Mouse (Mus musculus): Measurements from ENCODE around the gene Cipc.

Gene Cipc

GRCm38 (mm10) chr12:86931919-86932574 lies 14.8 kb upstream of the Cipc start:
- no peak for DNase-seq (ENCODE audit: low read depth, low spot score)

DNA sequence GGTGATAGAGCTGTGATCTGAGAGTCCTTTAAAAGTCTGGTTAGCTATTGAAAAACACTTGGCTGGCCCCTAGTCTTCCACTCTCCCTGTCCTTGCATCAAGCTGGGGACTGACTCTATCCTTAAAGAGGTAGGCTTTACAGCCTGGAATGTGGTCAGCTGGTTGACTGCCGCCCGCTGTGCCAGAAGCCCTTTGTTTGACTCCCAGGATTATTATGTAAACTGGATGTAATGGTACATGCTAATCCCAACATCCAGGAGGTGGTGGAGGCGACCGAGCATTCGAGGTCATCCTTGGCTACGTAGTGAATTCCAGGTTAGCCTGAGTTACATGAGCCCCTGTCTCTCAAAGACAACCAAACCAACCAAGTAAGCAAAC lies 14.3 kb upstream of the Cipc start:
- DNase-seq (ENCODE audit: low read depth, low spot score) = no peak

- no peak for DNase-seq (ENCODE audit: low read depth, low spot score)
Measured at GRCm38 (mm10) chr12:86934748-86935147, 12.1 kb upstream of the Cipc start.

DNA sequence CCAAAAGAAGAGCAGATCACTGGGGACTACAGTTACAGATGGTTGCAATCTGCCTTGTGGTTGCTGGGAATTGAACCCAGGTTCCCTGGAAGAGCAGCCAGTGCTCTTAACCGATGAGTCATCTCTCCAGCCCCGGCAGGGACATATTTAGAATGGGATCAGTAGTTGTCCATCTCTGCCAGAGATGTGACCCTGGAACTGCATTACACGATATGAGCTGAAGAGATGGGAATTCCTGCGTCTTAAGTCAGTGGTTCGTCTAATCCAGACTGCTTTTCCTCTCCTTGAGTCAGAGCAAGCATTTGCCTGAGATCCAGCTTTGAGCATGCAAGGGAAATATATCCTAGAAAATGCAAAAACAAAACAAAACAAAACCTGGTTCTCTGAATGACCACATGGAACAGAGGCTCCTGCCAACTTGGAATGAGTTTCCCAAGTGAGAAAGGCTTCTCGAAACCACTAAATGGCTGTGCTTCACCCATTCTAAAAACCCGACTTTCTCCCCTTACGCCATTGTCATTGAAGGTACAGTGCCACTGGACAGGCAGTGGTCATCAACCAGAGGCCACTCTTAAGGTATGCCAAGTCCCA lies 11.1 kb upstream of the Cipc start:
- DNase-seq (ENCODE audit: low read depth, low spot score) = no peak

DNA sequence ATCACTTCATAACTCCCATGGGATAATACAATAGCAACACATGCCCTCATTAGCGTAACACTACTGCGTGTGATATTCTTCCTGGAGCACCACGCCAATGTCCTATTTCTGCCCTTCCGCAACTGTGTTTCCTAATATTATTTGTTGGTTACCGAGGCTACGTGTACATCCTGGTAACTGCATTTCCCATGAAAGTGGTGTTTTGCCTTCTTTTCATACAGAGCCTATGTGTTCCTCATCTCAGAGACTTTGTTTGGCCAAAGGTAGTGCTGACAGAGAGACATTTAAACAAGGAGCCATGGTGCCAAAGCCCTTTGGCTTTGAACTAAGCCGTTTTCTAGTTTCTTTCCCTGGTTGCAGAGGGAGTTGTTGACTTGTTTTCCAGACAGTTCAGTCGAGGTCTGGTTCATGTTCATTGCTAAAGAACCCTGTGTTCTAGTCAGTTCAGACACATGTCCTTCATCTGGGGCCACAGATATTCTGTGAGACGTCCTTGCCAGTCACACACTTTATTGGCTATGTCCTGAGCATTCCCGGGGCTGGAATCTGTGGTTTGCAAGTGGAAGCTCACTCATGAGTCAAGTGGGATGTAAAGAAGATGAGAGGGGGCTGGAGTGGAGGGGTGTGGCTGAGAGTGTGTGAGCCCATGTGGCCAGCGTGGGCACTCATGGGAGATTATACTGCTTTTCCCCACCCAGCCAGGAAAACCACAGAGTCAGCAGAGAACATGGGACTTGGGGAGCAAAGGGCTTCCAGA lies 10.1 kb upstream of the Cipc start:
- no peak for DNase-seq (ENCODE audit: low read depth, low spot score)

- DNase-seq (ENCODE audit: low read depth, low spot score) = no peak
Measured at GRCm38 (mm10) chr12:86938571-86938970, 8.3 kb upstream of the Cipc start.

DNA sequence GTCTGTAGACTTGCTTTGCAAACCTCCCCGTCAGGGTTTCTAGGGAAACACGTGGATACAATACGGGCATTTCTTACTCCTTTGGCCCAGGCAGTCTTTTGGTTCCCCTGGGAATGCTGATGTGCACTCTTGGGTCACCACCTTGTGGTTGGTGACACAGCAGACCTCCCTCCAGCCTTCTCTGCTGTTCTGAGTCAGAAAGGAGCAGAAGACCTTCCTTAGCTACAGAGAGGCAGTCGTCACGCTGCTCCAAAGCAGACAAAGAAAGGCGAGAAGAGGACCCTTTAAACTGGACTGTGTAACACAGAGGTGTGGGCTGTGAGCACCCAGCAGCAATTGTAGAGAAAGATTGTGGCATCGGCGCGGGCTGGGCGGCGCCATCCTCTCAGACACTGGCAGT lies 5.7 kb upstream of the Cipc start:
- DNase-seq (ENCODE audit: low read depth, low spot score) = no peak

DNA sequence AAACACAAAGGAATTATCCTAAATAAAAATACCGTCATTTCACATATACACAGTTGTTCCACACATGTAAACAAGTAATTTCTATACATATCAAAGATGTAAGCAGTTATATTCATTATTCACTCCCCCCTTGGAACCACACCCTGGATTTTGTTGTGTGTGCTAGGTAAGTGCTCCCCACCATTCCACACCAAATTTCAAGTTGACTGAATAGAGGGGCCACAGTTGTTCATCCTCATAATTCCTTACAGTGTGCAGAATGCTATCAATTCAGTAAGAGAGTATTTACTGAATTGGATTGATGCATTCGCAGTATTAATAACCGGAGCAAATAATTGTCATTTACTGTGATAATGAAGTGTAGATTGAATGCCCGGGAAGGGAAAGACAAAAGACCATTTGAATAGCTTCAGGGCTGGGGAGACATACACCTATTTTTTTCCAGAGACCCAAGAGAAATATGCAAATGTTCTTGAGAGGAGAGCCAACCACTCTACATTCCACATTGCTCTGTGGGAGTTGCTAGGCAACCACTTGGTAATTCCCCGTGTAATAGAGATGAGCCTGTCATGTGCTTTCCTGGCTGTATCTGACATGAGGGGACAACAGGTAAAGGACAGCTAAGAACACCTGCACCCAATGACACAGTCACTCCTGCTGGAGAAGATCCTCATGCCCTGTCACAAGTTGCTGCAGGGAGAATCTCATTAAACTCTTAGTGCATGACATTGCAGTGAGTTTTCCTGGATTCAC lies 4.9 kb upstream of the Cipc start:
- no peak for DNase-seq (ENCODE audit: low read depth, low spot score)

DNA sequence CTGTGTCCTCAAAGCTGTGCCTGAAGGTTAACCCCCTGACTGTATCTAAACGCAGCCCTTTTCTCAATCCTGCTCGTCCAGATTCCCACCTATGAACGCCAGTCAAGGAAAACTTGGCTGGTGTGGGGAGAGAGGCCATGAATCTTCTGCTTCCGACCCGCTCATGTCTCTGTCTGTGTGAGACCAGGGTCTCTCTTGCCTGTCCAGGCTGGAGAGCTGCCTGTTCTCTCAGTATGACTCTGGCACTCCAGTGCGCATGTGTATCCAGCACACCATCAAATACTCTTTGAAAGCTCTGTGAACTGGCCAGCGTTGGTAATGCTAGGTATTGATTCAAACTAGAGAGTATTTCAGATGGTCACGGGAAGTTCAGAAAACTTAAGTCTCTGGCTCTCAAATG lies 3.4 kb upstream of the Cipc start:
- DNase-seq (ENCODE audit: low read depth, low spot score) = no peak

- peak; percentile 79 for DNase-seq (ENCODE audit: low read depth, low spot score)
Measured at GRCm38 (mm10) chr12:86945126-86945525, 1.7 kb upstream of the Cipc start.

- peak; percentile 32 for DNase-seq (ENCODE audit: low read depth, low spot score)
Measured at GRCm38 (mm10) chr12:86946301-86946781, 502 bp upstream of the Cipc start.

DNA sequence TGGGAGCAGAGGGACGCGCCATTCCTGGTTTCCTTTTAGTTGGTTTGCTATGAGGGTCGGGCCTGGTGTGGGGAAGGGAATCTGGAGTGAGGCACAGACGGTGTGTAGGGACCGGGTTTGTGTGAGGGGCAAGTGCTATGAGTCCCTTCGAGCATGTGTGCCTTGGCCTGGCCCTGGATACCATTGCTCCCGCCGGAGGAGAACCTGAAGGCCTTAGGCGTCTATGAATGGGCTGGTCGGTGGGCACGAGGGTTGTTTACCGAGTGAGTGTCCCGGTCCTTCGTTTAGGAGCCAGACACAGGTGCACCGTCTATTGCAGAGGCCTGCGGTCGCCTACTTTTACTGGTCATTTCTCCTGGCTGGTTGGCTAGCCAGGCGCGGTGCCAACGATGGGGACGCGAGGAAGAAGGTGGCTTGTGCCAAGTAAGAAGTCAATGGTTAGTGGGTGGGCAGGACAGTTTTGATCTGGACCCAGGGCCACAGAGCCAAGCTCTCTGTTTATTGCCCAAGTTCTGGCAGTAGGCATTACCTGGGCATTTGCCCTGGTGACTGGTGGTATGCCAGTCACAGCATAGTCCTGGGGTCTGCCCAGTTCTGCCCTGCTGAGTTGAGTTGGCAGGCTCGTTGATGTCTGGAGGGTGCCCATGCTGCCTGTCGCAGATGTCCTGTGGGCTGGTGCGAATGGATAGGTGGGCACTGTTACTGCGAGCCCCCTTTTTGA lies 998 bp downstream of the Cipc start:
- DNase-seq (ENCODE audit: low read depth, low spot score) = peak; percentile 18

- DNase-seq (ENCODE audit: low read depth, low spot score) = no peak
Measured at GRCm38 (mm10) chr12:86948627-86949026, 1.8 kb downstream of the Cipc start.

GRCm38 (mm10) chr12:86949501-86949900 lies 2.7 kb downstream of the Cipc start:
- no peak for DNase-seq (ENCODE audit: low read depth, low spot score)

DNA sequence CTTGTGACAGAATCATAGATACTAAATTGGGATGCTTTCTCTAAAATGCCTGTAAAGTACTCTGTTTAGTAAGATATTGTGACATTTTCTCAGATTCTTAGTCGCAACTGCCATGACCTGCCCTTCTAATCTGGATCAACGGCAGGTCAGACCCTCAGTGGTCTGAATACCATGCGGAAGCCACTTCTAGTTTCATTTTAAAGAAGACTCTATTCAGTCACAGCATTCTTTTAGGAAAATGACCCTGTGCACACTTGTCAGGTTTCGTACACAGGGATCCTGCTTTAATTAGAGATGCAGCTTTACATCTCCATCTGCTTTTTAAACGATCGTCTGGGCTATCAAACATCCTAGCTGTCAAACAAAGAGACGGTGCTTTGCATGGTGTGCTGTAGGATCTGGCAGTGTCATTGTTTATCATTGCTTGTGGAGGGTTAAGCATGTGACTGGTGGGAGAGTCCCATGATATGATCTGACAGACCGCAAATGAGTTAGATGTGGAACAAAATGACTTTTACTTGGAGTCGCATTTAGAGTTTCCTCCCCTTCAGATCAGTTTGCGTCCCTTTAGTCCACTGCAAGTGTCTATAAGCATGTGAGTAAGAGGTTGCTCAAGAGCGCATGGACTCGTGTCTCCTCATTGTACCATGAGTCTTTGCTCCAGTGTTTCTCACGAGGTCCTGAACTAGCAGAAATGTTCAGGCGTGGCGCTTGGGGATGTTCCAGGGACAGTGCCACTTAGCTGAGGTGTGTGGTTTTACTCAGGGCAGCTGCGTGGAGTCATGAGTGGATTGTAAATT lies 3.5 kb downstream of the Cipc start:
- no peak for DNase-seq (ENCODE audit: low read depth, low spot score)

- DNase-seq (ENCODE audit: low read depth, low spot score) = no peak
Measured at GRCm38 (mm10) chr12:86950961-86951360, 4.1 kb downstream of the Cipc start.

DNA sequence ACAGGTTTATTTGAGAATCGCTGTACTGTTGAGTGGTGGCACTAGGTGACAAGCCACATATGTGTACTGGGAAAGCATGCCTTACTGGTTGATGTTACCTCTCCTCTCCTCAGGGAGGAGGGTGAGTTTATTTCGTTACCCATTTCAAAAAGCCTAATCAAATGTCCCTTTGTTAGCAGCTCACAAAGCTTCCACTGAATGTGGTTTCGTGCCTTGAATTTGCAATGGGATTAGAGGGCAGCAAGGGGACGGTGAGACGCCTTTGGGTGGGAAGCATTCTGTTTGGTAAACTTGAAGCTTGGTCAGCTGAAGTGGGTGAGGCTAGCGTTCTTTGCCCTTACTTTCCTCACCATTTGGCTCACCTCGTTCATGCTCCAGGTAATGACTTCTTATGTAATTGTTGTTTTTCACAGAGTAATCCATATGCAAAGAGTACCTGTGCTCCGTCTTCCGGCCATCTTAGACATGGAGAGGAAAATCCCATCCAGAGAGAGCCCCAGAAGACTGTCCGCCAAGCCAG lies 5.5 kb downstream of the Cipc start:
- DNase-seq (ENCODE audit: low read depth, low spot score) = no peak

DNA sequence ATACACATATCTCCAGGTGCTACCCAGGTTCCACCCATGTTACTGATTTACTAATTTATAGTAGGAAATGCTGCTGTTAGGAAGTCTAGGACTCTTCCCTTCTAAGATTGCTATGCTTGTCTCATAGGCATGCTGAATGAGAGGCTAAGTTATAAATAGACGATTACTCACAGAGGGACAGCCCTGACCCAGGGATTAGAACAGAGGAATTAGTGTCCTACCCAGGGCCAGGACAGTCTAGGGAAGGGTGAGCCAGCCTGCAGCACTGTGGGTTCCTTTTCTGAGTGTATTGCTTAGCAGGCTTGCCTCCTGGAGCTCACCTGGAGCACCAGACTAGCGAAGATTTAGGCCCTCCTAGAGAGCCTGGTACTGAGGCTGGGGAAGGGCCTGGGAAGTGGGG lies 9.1 kb downstream of the Cipc start:
- no peak for DNase-seq (ENCODE audit: low read depth, low spot score)

- no peak for DNase-seq (ENCODE audit: low read depth, low spot score)
Measured at GRCm38 (mm10) chr12:86958558-86958957, 11.7 kb downstream of the Cipc start.

GRCm38 (mm10) chr12:86959661-86960060 lies 12.8 kb downstream of the Cipc start:
- DNase-seq (ENCODE audit: low read depth, low spot score) = no peak

Measured in forelimb bud, embryonic 11.5 days (tissue).